Mouse (Mus musculus): ENCODE data around the gene Cdc42bpg. TPM values are rescaled to one million over a fixed set of nuclear protein-coding genes. Genes with fewer than 3 reads are reported as not detected.

Cdc42bpg gene
- 4.0 TPM for polyA plus RNA-seq (2014; fragmentation: Illumina TruSeq; extraction: RNeasy Lipid Tissue Mini Kit (QIAGEN cat#74804); ENCODE audit: low replicate concordance)

DNA sequence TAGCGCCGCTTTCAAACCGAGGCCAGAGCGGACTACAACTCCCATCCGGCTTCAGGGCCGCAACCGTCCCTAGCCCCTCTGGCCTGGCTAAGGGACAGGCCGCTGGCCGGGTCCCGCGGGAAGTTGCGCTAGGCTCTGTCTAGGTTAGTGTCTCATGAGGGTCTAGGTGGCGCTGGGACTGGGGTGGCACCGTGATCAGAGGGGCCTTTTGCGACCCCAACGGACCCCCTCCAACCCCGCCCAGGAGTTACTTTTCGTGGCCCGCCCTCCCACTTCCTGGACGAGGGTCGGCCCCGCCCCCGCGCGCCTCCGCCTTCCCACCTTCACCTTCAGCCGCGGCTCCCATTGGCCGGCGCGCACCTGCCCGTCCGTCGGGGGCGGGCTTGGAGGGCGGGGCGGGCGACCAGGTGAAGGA, at the start of gene Cdc42bpg:
TSS of gene Cdc42bpg (plus strand) at position 320 of the 415 bp plus-strand sequence.

DNA sequence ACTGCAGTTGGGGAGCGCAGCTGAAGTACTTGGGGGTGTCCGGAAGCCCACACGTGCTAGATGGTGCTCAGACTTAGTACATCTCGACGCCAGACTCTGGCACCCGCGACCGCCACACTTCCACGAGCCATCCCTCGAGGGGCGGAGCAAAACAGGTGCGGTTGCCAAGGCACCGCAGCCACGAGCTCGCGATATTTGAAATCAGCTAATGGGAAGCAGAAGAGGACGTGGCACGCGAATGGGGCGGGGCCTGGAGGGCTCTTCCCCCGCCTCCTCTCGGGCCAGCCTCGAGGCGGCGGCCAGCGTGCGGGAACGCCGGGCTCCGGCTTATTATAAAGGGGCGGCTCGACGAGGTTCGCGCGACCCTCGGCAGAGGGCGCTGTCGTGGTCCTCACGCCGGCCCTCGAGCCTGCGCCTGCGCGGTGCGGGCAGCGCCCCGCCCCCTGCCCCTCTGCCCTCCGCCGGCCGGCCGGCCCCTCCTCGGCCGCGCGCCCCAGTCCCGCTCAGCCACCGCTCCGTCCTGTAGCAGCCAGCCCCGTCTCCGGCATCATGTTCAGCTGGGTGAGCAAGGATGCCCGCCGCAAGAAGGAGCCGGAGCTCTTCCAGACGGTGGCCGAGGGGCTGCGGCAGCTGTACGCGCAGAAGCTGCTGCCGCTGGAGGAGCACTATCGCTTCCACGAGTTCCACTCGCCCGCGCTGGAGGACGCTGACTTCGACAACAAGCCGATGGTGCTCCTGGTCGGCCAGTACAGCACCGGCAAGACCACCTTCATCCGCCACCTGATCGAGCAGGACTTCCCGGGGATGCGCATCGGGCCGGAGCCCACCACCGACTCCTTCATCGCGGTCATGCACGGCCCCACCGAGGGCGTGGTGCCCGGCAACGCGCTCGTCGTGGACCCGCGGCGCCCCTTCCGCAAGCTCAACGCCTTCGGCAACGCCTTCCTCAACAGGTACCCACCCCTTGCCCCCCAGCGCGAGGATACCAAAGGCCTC, 29.5 kb upstream of the Cdc42bpg start, which contains the start of gene Ehd1:
TSS of gene Ehd1 (plus strand) at position 300 of the 996 bp plus-strand sequence.

DNA sequence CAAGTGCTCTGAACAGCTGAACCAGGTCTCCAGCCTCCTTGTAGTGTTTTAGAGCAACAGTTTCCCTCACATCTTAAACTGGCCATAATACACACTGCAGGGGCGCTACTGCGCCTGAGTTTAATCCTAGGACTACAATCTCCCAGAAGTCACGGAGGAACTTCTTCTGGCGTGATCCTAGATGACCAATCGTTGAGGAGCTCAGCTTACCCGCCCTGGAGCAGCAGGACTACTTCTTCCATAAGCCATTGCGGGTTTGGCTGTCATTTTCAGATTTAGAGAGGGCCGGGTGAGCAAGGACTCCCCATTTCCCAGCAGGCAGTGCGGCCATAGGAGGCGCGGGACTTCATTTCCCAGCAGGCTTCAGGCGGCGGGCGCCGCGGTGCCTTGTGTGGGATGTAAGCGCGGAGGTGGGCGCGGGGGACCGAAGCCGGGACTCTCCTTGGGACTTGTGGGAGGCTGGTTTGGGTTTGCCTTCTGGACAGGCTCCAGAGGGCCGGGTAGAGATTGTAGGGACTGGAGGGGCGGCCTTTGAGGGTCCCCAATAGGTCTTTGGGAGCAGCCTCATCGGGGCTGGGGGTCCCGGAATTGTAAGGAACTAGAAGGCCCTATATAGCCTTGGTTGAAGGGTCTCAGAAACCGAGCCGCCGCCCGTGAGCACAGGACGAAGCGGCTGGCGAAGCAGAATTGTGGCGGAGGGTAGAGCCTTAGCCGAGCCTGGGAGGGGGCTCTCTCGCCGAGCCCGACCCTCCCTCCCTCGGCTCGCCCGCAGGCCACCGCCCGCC, 28.6 kb downstream of the Cdc42bpg start, which contains the start of gene Men1:
TSS of gene Men1 (plus strand) at position 307 of the 785 bp plus-strand sequence.

DNA sequence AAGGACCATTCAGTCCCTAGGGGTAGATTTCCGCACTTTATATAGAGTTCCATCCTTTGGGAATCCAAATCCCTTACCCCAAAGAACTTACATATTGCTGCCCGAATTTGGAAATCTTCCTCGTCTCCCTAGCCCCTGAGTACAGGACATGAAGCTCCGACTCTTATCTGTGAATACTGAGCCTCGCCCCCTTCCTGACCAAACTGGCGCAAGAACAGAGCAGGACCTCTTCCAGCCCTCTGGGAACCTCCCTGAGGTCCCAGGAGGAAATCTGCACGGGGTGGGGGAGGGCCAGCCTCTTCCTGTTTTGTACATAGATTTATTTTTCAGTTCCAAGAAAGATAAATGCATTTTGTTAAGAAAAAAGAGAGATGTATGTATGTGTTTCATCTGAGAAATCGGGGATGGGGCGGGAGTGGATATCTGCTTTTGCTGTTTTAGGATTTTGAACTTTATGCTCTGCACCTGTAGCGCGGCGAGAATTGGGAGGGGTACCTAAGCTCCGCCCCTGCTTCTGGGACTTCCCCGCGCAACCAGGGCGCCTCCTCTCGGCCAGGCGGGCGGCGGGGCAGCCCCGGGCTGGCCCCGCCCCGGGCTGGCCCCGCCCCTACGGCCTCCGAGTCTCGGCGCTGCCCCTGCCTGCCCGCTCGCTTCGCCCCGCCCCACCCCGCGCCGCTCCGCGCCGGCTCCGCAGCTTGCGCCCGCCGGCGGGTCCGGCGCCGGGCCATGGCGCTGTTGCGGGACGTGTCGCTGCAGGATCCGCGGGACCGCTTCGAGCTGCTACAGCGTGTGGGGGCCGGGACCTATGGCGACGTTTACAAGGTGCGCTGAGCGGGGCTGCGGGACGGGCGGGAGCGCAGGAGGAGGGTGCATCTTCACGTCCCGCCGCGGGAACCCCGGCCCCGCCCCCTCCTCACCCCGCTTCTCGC, 34.5 kb downstream of the Cdc42bpg start, which contains the start of gene Map4k2:
TSS of gene Map4k2 (plus strand) at position 612 of the 929 bp plus-strand sequence.

DNA sequence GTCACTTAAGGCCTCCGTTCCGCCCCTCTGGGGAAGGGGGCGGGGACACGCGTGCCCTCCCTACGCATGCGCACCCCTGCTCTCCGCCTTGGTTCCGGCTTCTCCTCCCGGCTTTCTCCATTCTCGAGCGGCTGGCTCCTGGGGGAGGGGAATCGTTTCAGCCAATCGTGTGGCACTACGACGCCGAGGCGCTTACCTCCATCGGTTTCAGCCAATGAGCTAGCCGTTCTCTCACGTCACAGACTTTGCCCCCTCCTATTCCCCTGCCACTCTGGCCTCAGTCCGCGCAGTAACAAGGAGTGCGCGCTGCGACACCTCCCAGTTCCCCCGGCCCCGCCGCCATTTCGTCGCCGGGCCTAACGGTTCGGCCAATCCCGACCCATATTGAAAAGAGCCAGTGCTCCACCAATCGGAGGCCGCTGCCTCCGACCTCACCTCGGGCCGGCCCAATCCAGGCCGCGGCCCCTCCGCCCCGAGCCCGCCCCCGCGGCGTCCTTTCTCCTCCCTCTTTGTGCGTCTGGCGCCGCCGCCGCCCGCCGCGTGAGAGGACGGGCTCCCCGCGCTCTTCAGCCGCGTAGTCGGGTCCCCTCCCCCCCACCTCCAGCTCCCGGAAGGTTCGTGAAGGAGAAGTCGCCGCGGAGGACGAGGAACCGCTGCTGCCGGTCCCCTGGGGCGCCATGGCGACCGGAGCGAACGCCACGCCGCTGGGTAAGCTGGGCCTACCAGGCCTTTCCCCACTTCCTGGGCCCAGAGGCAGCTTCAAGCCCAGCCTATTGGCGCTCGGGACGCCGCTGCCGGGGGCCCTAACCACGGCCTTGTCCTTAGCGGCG, 57.4 kb downstream of the Cdc42bpg start, which contains the start of gene Sf1:
TSS of gene Sf1 (plus strand) at position 280 of the 830 bp plus-strand sequence.

Other genes with a start within 250 kb of the Cdc42bpg start
- gene Mrpl49, start 248.7 kb upstream of the Cdc42bpg start, polyA plus RNA-seq (2014; fragmentation: Illumina TruSeq; extraction: RNeasy Lipid Tissue Mini Kit (QIAGEN cat#74804); ENCODE audit: low replicate concordance): 21.3 TPM
- 4.9 TPM for gene Fau, start 248.6 kb upstream of the Cdc42bpg start, polyA plus RNA-seq (2014; fragmentation: Illumina TruSeq; extraction: RNeasy Lipid Tissue Mini Kit (QIAGEN cat#74804); ENCODE audit: low replicate concordance)
- gene Znhit2, start 245.3 kb upstream of the Cdc42bpg start, polyA plus RNA-seq (2014; fragmentation: Illumina TruSeq; extraction: RNeasy Lipid Tissue Mini Kit (QIAGEN cat#74804); ENCODE audit: low replicate concordance): not detected
- gene Tm7sf2, start 238.1 kb upstream of the Cdc42bpg start, polyA plus RNA-seq (2014; fragmentation: Illumina TruSeq; extraction: RNeasy Lipid Tissue Mini Kit (QIAGEN cat#74804); ENCODE audit: low replicate concordance): 0.97 TPM
- gene Vps51, start 229.2 kb upstream of the Cdc42bpg start, polyA plus RNA-seq (2014; fragmentation: Illumina TruSeq; extraction: RNeasy Lipid Tissue Mini Kit (QIAGEN cat#74804); ENCODE audit: low replicate concordance): 9.3 TPM
- not detected for gene Tmem262, start 226.4 kb upstream of the Cdc42bpg start, polyA plus RNA-seq (2014; fragmentation: Illumina TruSeq; extraction: RNeasy Lipid Tissue Mini Kit (QIAGEN cat#74804); ENCODE audit: low replicate concordance)
- not detected for gene Gm28374, start 224.2 kb upstream of the Cdc42bpg start, polyA plus RNA-seq (2014; fragmentation: Illumina TruSeq; extraction: RNeasy Lipid Tissue Mini Kit (QIAGEN cat#74804); ENCODE audit: low replicate concordance)
- gene Zfpl1, start 221.5 kb upstream of the Cdc42bpg start, polyA plus RNA-seq (2014; fragmentation: Illumina TruSeq; extraction: RNeasy Lipid Tissue Mini Kit (QIAGEN cat#74804); ENCODE audit: low replicate concordance): not detected
- 2.1 TPM for gene Cdca5, start 221.5 kb upstream of the Cdc42bpg start, polyA plus RNA-seq (2014; fragmentation: Illumina TruSeq; extraction: RNeasy Lipid Tissue Mini Kit (QIAGEN cat#74804); ENCODE audit: low replicate concordance)
- gene AC131692.1, start 212.0 kb upstream of the Cdc42bpg start, polyA plus RNA-seq (2014; fragmentation: Illumina TruSeq; extraction: RNeasy Lipid Tissue Mini Kit (QIAGEN cat#74804); ENCODE audit: low replicate concordance): not detected
- 3.8 TPM for gene Naaladl1, start 200.7 kb upstream of the Cdc42bpg start, polyA plus RNA-seq (2014; fragmentation: Illumina TruSeq; extraction: RNeasy Lipid Tissue Mini Kit (QIAGEN cat#74804); ENCODE audit: low replicate concordance)
- gene Sac3d1, start 187.8 kb upstream of the Cdc42bpg start, polyA plus RNA-seq (2014; fragmentation: Illumina TruSeq; extraction: RNeasy Lipid Tissue Mini Kit (QIAGEN cat#74804); ENCODE audit: low replicate concordance): not detected
- 4.0 TPM for gene Snx15, start 178.2 kb upstream of the Cdc42bpg start, polyA plus RNA-seq (2014; fragmentation: Illumina TruSeq; extraction: RNeasy Lipid Tissue Mini Kit (QIAGEN cat#74804); ENCODE audit: low replicate concordance)
- gene Batf2, start 165.5 kb upstream of the Cdc42bpg start, polyA plus RNA-seq (2014; fragmentation: Illumina TruSeq; extraction: RNeasy Lipid Tissue Mini Kit (QIAGEN cat#74804); ENCODE audit: low replicate concordance): 0.41 TPM
- gene Arl2, start 164.9 kb upstream of the Cdc42bpg start, polyA plus RNA-seq (2014; fragmentation: Illumina TruSeq; extraction: RNeasy Lipid Tissue Mini Kit (QIAGEN cat#74804); ENCODE audit: low replicate concordance): 1.0 TPM
- 0.37 TPM for gene Majin, start 122.1 kb upstream of the Cdc42bpg start, polyA plus RNA-seq (2014; fragmentation: Illumina TruSeq; extraction: RNeasy Lipid Tissue Mini Kit (QIAGEN cat#74804); ENCODE audit: low replicate concordance)
- not detected for gene Gpha2, start 80.1 kb upstream of the Cdc42bpg start, polyA plus RNA-seq (2014; fragmentation: Illumina TruSeq; extraction: RNeasy Lipid Tissue Mini Kit (QIAGEN cat#74804); ENCODE audit: low replicate concordance)
- 0.30 TPM for gene Ppp2r5b, start 70.6 kb upstream of the Cdc42bpg start, polyA plus RNA-seq (2014; fragmentation: Illumina TruSeq; extraction: RNeasy Lipid Tissue Mini Kit (QIAGEN cat#74804); ENCODE audit: low replicate concordance)
- 0.07 TPM for gene Atg2a, start 64.8 kb upstream of the Cdc42bpg start, polyA plus RNA-seq (2014; fragmentation: Illumina TruSeq; extraction: RNeasy Lipid Tissue Mini Kit (QIAGEN cat#74804); ENCODE audit: low replicate concordance)
- 22.8 TPM for gene Ehd1, start 29.7 kb upstream of the Cdc42bpg start, polyA plus RNA-seq (2014; fragmentation: Illumina TruSeq; extraction: RNeasy Lipid Tissue Mini Kit (QIAGEN cat#74804); ENCODE audit: low replicate concordance)
- gene Men1, start 28.5 kb downstream of the Cdc42bpg start, polyA plus RNA-seq (2014; fragmentation: Illumina TruSeq; extraction: RNeasy Lipid Tissue Mini Kit (QIAGEN cat#74804); ENCODE audit: low replicate concordance): 3.2 TPM
- 3.2 TPM for gene Map4k2, start 34.7 kb downstream of the Cdc42bpg start, polyA plus RNA-seq (2014; fragmentation: Illumina TruSeq; extraction: RNeasy Lipid Tissue Mini Kit (QIAGEN cat#74804); ENCODE audit: low replicate concordance)
- 86.9 TPM for gene Sf1, start 57.2 kb downstream of the Cdc42bpg start, polyA plus RNA-seq (2014; fragmentation: Illumina TruSeq; extraction: RNeasy Lipid Tissue Mini Kit (QIAGEN cat#74804); ENCODE audit: low replicate concordance)
- gene Pygm, start 77.9 kb downstream of the Cdc42bpg start, polyA plus RNA-seq (2014; fragmentation: Illumina TruSeq; extraction: RNeasy Lipid Tissue Mini Kit (QIAGEN cat#74804); ENCODE audit: low replicate concordance): 1.0 TPM
- gene Rasgrp2, start 92.9 kb downstream of the Cdc42bpg start, polyA plus RNA-seq (2014; fragmentation: Illumina TruSeq; extraction: RNeasy Lipid Tissue Mini Kit (QIAGEN cat#74804); ENCODE audit: low replicate concordance): 1.2 TPM
- gene Nrxn2, start 112.3 kb downstream of the Cdc42bpg start, polyA plus RNA-seq (2014; fragmentation: Illumina TruSeq; extraction: RNeasy Lipid Tissue Mini Kit (QIAGEN cat#74804); ENCODE audit: low replicate concordance): not detected
- gene Slc22a12, start 236.6 kb downstream of the Cdc42bpg start, polyA plus RNA-seq (2014; fragmentation: Illumina TruSeq; extraction: RNeasy Lipid Tissue Mini Kit (QIAGEN cat#74804); ENCODE audit: low replicate concordance): not detected

All from small intestine, adult 10 weeks (tissue).